Mouse (Mus musculus): Measurements from ENCODE around the gene Pfkfb3. TPM values are rescaled to one million over a fixed set of nuclear protein-coding genes. Genes with fewer than 3 reads are reported as not detected.

Pfkfb3 gene
- total RNA-seq, 2 experiments from 2014 or later = 36.4 to 40.5 TPM

DNA sequence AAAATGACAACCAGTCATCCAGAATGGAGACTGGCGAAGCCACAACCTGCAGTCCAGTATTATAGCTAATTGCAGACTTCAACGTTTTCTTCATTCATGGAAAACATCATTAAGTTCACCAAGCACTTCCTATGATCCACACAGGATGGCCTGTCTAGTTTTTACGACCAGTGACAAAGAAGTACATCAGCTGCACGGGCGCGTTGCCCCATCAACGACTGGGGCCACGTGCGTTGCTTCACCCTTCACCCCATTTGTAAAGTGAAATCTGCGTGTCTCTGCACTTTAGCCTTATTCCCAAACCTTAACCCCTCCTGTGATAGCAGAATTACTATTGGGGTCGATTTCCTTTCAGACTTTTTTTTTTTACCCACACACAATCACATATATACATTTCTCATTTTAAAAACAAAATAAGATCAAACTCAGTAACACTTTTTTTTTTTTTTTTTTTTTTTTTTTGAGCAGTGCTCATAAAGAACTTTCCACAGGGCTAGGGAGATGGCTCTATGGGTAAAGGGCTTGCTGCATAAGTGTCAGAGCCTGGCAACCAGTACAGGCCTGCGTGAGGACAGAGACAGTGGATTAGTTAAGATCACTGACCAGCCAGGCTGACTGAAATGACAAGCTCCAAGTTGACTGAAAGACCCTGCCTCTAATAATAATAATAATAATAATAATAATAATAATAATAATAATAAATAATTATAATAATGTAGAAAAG, 115.5 kb downstream of the Pfkfb3 start:
- no peak for DNase-seq (ENCODE audit: low spot score in 2 of 2)

DNA sequence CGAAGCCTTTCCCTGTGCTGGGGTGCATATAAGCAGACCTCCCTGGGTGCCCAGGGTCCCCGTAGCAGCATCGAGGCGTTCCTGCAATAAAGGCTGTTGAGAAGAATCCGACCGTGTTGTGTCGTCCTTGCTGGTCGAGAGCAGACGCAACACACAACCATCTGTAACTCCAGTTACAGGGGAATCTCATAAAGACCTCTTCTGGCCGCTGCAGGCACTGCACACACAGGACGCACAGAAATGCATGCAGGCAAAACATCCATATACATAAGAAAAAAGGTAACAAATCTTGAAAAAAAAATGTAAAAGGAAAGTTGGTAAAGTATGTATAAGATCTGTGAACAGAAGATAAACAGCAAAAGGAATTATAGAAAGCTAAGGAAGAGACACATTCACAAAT, 117.5 kb downstream of the Pfkfb3 start:
- DNase-seq (ENCODE audit: low spot score in 2 of 2) = no peak

DNA sequence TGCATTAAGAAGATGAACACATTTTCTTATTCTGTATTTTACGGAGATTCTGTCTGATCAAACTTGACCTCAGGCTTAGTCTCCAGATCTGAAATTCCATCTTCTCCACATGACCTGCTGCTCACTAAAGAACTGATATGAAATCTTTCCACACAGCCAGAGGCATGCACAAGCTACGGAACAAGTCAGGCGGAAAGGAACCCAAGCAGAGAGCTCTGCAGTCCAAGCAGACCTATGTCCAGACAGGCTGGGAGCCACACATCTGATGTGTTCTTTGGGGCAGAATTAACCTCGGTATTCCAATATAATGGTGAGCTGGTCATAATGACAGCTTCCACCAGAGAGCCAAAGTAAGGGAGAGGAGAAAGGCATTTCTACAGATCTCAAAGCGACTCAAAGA, 120.5 kb downstream of the Pfkfb3 start:
- DNase-seq (ENCODE audit: low spot score in 2 of 2) = no peak

DNA sequence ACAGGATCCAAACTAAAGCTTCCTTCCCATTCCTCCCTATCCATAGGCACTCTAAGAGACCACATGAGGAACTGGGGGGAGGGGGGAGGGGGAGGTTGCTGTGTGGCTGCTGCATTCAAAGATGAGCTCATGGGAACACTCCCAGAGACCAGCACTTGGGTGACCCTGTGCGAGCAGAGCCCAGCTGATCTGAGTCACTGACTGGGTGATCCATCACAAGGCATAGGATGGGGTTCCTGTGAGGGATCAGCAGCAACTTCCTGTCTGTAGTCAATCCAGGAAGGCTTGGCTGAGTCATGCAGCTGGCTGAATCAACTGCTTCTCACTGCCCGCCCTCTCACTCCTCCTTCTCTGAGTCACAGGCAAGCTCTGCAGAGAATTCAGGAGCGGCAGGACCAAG, 124.3 kb downstream of the Pfkfb3 start:
- peak; percentile 19 to 28 for DNase-seq (ENCODE audit: low spot score in 2 of 2)

DNA sequence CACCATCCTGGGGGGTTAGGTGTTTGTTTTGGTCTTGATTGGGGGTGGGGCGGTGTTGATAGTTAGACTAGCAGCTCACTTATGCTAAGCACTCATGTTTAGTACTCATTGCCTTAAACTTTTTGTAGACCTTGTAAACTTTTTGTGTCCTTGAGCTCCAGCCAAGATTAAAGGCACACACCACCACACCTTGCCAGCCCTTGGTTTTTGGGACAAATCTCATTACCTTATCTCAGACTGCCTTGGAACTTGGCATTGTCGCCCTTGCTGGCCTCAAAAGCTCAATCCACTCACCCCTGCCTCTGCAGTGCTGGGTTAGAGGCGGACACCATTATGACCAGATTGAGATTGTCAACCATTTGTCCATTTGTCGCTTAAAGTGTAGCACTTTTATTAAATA, 125.3 kb downstream of the Pfkfb3 start:
- no peak for DNase-seq (ENCODE audit: low spot score in 2 of 2)

DNA sequence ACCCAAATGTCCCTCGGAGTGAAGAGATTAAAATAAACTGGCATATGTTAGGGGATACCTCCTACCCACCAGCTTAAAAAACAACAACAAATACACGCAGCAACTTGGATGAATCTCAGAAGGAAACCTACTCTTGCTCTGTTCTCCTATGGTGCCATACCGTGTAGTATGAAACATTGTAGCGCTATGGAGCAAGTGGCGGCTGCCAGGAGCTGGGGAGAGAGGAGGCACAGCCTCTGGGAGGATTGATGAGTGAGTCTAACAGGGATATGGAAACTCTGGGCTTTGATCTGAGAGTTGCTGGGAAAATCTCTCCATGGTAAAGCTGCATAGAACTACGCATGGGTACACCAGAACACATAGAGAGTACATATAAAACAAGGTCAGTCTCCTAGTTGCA, 126.3 kb downstream of the Pfkfb3 start:
- DNase-seq (ENCODE audit: low spot score in 2 of 2) = no peak

DNA sequence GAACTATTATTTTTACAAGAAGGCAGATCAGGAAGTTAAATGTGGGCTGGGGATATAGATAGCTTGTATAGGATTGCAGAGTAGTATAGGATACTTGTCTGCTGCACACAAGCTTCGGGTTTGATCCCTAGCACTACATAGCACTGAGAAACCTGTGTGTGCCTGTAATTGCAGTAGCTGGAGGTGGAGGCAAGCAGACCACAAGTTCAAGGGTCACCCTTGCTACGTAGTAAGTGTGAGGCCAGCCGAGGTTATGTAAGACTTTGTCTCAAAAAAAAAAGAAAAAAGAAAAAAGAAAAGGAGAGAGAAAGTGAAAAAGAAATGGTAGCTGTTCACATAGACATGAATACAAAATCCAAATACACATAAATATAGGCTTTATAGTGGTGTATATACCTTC, 127.5 kb downstream of the Pfkfb3 start:
- DNase-seq (ENCODE audit: low spot score in 2 of 2) = no peak

DNA sequence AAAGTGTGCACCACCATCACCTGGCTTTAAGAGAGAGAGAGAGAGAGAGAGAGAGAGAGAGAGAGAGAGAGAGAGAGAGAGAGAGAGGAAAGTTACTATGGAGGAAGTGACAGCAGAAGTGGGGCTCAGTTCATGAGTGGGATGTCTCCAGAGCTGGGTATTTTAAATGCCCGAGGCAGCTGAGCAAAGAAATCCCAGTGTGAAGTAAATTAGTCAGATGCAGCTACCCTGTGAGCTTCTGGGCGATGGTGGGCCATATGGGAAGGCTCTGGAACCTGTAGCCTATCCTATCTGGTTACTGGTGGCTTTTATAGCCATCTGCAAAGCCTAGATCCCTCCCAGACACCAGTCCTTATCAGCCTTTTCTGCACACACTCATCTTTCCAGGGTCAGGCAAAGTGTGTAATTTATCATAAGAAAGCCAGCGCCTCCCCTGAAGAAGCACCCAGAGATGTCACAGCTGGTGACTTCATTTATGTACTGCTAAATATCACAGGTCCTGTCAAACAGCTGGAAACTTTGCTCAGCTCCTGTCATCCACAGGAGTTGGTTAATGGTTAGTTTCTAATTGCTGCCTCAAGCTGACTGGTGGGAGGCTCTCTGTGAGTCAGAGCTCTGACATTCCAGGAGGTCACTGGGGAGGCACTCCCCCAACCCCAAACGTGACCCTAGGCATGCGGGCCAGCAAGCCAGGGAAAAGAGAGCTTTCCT, 128.3 kb downstream of the Pfkfb3 start:
- DNase-seq (ENCODE audit: low spot score in 2 of 2) = no peak

DNA sequence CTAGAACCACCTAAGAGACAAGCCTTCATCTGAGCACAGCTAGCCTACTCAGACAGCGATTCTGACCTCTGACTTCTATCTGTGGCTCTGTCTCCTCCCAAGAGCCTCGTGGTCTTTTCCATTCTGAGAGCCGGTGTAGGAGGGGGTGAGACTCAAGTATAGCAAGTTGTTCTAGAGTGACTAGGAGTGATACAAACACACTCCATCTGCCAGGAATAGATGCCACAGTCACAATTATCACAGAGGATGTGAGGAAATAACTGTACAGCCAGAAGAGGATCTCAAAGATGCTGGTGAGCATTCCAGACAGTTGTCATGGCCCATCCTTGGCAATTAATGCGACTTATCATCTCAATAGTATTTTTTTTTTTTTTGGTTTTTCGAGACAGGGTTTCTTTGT, 129.6 kb downstream of the Pfkfb3 start:
- no peak for DNase-seq (ENCODE audit: low spot score in 2 of 2)

DNA sequence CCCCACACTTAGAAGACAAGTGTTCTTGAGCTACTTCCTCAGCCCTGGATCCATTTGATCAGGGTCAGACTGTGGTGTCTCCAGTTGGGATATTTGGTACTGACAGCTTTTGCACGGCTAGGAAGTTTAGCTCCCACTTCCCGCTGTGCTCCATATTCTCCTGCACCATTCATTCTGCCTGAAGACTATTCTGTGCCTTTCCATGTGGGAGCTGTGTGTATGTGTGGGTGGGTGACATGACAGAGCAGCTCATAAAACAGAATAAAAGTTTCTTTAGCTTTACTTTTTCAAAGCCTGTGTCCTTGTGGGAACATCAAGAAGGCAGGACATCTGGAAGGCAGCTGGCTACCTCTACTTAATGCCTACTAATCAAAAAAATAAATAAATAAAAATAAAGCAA, 130.5 kb downstream of the Pfkfb3 start:
- no peak for DNase-seq (ENCODE audit: low spot score in 2 of 2)

DNA sequence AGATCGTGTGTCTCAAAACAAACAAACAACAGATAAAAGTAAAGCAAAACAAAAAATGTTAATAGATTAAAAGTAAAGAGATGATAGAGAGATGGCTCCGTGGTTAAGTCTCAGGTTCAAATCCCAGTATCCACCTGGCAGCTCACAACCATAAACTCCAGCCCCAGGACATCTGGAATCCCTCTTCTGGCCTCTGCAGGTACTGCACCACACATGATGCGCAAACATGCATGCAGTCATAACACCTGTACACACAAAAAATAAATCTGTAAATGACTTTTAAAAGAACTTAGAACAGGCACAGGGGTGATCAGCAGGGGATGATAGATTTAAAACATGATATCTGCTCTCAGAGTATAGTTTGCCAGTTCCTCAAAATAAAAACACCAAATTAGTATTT, 131.5 kb downstream of the Pfkfb3 start:
- DNase-seq (ENCODE audit: low spot score in 2 of 2) = no peak

Other genes starting within 250 kb of the Pfkfb3 start
- 10 to 100 TPM; 77.1 to 84.6 TPM for gene Rbm17, start 50.1 kb upstream of the Pfkfb3 start, total RNA-seq (2021)
- gene Gm17490, start 72.2 kb upstream of the Pfkfb3 start, total RNA-seq (2021) = not detected
- under 1 TPM in 1 of 2 experiments, not detected in 1; 0.17 TPM for gene Il2ra, start 88.7 kb upstream of the Pfkfb3 start, total RNA-seq (2021)
- gene Il15ra, start 151.2 kb upstream of the Pfkfb3 start, total RNA-seq (2021) = 1 to 10 TPM; 4.9 to 6.7 TPM
- 10 to 100 TPM; 83.4 to 89.3 TPM for gene Fbh1, start 223.5 kb upstream of the Pfkfb3 start, total RNA-seq (2021)
- 10 to 100 TPM; 58.2 to 74.3 TPM for gene Ankrd16, start 223.8 kb upstream of the Pfkfb3 start, total RNA-seq (2021)